Mouse (Mus musculus) liver, adult (tissue): ENCODE data around the gene Sdr39u1.

ENCODE experiments used
- GATA4 ChIP-seq: IDR thresholded peaks from 2 replicates; pipeline ENCODE4 v1.6.1; 2014; ENCODE audit warnings: mild to moderate bottlenecking, low read length; ENCODE audit not compliant: insufficient replicate concordance

The Sdr39u1 gene

DNA sequence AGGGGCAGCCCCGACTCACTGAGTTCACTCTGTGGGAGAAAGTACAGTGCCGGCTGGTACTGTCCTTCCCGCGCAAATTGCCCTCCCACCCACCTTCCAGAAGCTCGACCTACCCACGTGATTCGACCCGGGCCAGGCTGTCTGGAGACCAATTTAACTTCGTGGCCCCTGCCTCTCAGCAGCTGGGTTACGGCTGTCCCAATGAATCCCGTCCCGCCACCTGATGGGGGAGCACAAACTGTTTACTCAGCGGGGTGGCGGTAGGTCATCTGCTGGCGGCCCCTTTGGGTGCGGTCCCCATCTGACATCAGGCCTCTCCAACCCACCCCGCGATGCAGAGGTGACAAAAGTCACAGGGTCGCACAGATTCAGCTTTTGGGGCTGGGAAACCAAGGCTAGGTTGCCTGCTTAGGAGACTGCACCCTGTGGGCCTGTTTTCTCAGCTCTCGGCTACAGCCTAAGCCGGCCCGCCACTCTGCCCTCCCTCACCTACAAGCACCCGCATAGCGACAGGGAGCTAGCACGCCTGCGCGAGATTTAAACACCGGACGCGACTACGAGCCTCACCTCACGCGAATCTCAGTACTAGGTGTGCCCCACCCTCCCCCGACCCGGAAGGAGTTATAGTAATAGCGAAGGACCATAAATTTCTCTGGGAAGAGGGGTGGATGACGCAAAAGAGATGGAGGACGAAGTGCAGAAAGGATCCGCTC lies at the start of gene Sdr39u1:
TSS of gene Sdr39u1 (minus strand) at position 593 of the 713 bp plus-strand sequence.
- no peak for TF ChIP-seq GATA4

DNA sequence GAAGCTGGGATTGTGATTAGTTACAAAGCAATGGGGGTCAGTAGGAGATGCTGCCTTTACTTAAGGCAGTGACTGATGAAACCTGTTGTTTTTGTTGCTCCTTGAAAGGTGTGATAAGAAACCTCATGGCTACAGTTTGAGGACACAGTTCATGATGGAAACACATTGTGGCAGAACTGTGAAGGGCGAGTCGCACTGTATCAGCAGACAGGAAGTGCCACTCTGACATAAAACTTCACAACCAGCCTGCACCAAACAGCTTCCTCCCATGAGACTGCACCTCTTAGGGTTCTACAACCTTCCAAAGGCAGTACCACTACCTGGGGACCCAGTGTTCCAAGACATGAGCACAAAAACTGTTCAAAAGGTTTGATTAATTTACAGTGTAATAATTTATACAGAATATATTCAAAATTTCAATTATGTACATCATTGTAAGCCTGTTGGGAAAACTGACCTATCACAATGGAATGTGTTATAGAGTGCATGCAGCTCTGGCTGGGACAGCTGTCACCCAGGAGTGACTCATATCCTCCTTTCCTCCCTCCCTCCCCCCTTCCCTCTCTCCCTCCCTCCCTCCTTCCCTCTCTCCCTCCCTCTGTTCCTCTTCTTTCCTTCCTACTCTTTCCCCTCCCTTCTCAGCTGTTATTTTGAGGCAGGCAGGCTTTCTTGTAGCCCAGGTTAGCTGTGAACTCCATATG lies 46.3 kb upstream of the Sdr39u1 start:
- no peak for TF ChIP-seq GATA4

DNA sequence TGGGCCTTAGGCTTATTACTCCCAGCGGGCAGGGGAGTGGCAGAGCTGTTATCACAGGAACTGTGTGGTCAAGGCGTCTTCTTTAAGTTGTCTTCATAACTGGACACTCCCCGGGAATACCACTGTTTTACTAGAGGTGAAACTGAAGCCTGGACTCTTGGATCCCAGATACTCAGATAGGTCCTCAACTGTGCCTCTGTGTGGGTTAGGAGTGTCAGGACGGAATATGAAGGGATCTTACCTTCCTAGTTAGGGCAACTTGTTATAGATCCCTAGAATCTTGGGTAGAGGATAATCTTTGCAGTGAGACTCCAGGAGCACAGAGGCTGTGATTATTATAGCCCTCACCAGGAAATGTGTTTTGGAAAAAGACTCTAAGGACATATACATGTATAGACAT lies 44.5 kb upstream of the Sdr39u1 start, which contains the start of gene Cma1:
TSS of gene Cma1 (minus strand) at position 101 of the 400 bp plus-strand sequence.
- no peak for TF ChIP-seq GATA4

DNA sequence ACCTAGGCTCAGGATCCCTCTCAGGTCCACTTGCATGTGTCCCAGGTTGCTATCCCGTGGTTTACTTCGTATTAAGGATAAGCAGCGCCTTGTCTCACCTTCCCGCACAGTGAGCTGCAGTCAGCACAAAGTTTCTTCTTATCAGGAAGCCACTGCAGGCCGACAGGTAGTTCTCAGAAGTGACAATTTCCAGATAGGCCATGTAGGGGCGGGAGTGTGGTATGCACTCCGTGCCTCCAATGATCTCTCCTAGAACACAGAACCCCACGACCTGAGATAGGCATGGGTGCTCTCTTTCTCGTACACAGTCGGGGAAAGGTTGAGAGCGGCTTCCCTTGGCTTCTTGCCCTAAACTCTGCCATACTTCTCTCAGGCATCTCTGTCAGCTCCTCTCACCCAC lies 43.5 kb upstream of the Sdr39u1 start:
- no peak for TF ChIP-seq GATA4

DNA sequence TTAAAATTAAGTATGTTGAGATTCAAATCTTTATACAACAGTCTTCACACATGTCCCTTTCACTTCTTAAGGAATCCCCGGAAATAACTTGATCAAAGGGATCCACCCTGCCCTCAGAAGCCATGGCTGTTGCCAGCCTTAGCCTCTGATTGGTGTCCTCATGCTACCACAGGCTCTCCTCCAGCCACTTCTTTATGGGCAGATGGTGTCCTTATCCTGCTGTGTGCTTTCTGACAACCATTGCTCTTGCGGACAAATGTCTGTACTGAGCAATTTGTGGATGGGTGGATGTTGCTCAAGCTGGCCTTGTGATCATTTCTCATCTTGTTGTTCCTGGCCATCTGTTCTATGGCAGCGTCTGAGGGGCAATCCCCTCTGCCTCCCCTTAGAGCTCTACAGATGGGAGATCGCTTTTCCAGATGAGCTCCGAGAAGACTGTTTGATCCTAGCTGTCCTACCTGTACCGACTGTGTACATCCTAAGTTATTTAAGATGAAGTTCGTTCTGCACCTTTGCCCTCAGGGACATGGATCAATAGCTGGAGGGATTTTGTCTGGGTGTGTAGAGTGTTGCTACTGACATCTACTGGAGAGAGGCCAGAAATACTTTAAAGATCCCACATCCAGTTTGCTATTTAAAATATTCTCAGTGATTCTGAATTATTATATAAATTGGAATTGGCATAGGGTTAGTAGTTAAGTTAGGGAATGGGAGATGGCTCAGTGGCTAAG lies 40.1 kb upstream of the Sdr39u1 start:
- TF ChIP-seq GATA4 = no peak

DNA sequence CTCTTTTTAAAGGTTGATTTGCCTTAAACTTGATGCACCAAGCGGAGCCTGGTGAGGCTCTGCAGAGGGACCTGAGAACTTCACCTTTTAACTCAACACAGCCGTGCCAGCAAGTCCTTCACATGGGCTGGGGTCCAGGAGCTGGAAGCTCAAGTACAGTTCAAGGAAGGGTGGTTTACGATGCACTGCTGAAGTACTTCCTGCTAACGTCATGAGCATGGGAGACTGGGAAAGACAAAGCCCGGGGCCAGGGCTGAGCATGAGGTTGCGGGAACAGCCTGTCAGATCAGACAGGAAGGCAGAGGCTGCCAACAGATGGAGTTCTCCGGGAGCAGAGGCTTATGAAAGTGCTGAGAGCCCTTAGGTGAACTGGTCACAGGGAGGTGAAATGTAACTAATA lies 33.5 kb upstream of the Sdr39u1 start:
- TF ChIP-seq GATA4 = no peak

DNA sequence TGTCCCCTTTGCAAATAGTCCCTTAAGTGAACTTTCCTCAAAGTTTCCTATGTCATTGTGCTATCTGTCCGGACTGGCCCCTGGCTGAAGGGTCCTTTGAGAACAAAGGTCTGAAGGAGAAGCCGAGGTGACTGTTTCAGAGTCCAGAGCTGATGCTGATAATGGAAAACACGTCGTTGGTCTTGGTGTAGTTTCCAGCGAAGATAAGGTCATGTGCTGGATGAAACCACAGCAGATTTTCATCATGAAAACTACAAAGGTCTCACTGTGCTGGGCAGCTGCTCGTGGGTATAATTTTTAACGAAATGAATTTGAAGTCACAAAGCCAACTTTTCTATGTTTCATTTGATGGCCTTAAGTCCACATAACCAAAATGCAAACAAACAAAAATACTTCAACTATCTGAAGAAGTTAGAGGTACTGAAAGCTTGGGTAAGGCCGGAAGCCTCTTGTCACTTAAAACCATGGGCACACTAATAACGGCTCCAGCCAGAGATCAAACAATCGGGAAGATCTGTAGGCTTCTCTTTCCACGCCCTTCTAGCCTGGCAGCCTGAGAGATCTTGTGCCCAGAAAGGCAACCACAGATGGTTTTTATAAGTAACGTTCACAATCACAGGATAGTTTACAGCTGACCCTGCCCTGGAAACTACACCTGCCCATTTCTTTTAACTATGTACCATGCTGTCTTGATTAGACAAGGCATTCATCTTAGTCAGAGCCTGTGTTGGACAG lies 29.3 kb upstream of the Sdr39u1 start:
- TF ChIP-seq GATA4 = no peak

DNA sequence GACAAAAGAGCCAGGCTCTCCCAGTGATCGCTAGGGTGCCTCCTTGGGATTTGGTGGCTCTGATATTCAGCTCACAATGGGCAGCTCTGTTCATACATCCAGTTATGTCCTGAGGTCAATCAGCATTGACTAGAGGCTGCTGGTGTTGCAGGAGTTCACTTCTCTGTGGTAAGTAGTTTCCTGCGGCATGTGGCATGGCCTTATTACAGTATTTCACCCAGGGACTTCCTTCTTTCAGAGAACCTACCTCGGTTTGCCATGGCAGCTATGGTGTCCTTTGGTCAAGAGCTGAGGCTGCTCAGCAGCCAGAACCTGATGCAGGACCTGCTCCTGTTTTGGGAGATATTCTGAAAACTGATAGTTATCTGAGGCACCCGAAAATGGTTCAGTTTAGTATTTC lies 26.8 kb upstream of the Sdr39u1 start:
- no peak for TF ChIP-seq GATA4

DNA sequence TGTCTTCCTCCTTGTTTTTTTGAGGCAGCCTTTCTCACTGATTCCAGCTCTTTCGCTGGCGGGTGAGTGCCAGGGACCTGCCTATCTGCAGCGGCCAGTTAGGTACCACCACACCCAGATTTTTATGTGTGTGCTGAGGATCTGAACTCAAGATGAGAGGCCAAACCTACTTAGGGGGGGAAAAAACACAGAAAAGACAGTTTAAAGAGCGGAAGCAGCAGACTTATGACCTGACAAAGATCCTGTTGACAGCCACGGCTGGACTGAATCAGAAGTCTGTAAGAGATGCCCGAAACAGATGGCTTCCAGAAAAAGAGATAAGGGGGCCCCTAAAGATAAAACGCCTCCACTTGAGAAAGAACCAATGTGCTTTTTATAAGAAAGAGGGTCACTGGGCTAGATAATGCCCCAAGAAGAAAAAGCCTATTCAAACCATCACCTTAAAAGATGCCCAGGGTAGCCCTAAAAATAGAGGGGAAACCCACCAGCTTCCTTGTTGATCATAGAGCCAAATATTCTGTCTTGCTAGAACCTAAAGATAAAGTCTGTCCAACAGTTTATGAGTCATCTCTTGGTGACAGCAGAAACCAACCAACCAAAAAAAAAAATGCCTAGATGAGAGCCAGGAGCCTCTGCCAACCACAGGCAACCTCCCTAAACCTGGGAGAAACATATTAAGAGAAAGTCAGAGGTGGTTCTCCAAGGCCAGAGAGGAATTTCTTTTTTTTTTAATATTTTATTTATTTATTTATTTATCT lies 22.6 kb upstream of the Sdr39u1 start:
- no peak for TF ChIP-seq GATA4

DNA sequence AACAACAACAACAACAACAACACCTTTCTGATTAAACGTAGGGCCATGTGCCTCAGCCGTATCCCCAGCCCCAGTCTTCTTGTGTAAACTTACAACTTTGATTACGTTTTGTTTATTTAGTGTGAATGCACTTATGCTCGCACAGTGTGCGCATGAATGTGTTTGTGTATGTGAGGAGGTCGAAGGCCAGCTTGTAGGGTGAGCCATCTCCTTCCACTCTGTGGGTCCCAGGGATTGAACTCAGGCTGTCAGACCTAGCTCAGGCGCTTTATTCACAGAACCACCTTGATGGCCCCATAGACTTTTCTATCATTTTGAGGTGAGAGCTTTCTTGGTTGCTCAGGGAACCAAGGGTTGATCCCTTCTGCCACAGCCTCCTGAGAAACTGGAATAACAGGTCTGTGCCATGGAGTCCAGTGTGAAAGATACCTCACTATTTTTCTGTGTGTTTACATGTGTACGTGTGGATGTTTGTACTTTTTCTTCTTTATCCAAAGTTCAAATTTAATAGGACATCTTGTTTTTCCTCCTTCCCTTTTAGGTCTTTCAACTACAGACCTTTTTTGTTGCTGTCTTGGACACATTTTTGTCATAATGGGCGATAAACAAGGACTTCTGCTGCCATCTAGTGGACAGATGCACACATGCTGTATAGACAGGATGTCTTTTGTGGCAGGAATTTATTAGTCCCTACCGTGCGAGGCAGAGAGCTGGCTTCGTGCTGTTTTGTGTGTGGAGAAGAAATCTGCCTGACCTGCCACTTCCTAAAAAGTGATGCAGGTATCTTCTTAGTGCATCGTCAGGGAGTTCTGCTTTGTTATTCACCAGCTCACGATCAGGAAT lies 18.4 kb upstream of the Sdr39u1 start:
- TF ChIP-seq GATA4 = no peak

DNA sequence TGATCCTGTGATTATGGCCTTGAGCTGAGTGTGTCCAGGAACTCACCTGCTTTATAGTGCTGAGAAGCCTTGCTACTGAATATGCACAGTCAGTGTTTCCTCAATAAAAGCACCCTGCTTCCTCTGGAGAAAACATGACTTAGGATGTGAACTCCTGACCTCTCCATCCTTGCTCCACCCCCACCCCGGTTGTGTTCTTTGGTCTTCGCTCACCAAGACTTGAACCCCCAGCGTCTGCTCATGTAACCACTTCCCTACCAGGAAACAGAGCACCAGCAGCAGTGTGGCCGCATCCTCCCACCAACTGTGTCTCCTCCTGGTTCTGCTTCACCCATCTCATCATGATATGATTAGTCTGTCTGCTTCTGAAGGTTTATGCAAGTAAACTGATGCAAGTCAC lies 13.3 kb upstream of the Sdr39u1 start:
- TF ChIP-seq GATA4 = no peak

DNA sequence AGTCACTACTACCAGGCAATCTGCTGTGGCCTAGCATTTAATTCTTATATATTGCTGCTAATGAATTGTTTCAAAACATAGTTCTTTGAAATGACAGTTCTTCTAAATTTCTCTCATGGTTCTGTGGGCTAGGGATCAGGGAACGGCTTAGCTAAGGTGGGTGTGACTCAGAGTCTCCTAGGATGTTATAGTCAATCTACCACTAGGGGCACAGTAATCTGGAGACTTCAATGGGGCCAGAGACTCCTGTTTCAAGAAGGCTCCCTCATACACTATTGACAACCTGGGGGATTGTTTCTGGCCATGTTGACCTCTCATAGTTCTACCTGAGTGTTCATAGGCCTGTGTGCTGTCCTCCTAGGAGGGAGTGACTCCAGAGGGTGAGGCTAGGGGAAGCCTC lies 5.4 kb upstream of the Sdr39u1 start:
- TF ChIP-seq GATA4 = no peak

DNA sequence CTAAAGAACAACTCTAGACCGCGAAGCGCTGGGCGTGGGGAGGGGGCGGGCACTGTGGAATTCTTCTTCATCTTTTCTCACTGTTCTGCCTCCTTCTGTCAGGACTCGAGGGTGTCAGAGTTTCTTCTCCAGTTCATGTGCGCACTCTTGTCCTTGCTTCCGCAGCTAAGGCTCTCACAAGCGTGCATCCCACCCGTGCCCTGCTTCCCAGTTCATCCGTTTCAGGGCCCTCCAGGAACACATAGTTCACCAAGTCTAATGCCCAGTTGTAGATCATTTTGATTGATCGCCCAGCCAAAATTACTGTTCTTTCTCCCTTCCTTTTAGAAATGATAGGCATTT lies 292 bp upstream of the Sdr39u1 start:
- TF ChIP-seq GATA4 = no peak

DNA sequence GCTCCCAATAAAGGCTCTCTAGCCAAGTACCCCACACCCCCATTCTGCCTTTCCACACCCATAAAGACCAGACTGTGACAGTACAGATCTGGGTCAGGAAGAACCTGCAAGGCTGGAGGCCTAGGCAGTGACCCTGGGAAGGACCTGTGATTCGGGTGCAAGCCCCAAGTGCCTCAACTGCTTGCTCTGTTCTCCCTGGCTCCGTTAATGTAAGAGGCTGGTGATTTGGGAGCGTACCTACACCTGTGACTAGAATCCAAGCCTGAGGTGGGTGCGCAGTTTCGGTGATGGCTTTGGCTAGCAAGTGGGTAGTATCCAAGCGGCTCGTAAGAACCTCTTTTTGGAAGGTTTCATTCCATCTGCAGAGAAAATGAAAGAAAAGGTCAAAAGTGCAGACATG lies 1.1 kb downstream of the Sdr39u1 start:
- no peak for TF ChIP-seq GATA4
